Mouse (Mus musculus): ENCODE measurements around the gene Gnpnat1. TPM values are rescaled to one million over a fixed set of nuclear protein-coding genes. Genes with fewer than 3 reads are reported as not detected.
A peak's percentile ranks its signal among the peaks of the same experiment; 100 is the strongest.

The Gnpnat1 gene
- polyA plus RNA-seq, 1 experiment = 12.5 TPM

DNA sequence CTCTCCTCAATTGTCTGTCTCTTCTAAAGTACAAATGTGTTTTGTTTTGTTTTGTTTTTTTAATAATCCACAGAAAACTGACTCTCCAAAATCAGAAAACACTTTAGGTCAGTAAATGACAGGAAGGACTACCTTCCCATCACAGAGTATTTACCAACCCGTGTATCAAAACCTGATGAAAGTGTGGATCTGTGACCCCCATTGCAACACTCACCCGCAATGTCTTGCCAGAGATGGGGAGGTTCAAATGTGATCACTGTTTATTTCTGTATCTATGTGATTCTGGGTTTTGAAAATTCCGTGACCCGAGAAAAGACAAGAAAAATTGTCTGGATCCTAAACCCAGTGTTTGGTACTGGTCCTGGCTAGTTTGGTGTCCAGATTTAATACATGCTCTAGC, 11.6 kb upstream of the Gnpnat1 start:
- TF ChIP-seq CTCF (IDR thresholded peaks at IDR 0.05; ENCODE audit: low read depth, low read length) = no peak
- TF ChIP-seq POLR2A (IDR thresholded peaks at IDR 0.05; ENCODE audit: borderline replicate concordance, low read depth, low read length) = no peak
- Histone ChIP-seq H3K27ac (ENCODE audit: insufficient read depth, low read depth, low read length) (no peak overlapping the region), H3K4me1 (ENCODE audit: control insufficient read depth, insufficient read depth, low read length) (no peaks in the 10 kb centered on the region), H3K4me3 (ENCODE audit: insufficient read depth, low read length) (no peak overlapping the region)

DNA sequence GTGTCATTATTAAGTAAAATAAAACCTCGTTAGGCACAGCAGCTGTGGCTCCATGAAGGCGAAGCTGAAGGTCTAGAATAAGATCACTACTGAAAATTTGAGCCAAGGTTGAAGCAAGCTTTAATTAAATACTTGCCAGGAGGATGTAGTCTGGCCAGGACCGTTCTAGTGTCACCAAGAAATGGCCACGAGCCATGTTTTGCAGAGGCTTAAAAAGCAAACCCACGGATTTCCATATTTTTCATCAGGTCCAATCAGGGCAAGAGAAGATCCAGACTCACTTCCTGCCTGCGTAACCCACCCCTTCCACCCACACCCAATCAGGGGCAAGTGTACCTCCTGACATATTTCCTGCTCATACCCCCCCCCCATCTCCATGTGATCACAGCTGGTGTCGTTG, 1.1 kb downstream of the Gnpnat1 start:
- TF ChIP-seq POLR2A (IDR thresholded peaks at IDR 0.05; ENCODE audit: borderline replicate concordance, low read depth, low read length) (no peak), CTCF (IDR thresholded peaks at IDR 0.05; ENCODE audit: low read depth, low read length) (no peak)
- no peaks in the 10 kb centered on the region for H3K4me1 ChIP-seq (ENCODE audit: control insufficient read depth, insufficient read depth, low read length)
- H3K4me3 ChIP-seq (ENCODE audit: insufficient read depth, low read length) = no peak overlapping the region
- H3K27ac ChIP-seq (ENCODE audit: insufficient read depth, low read depth, low read length) = no peak overlapping the region

DNA sequence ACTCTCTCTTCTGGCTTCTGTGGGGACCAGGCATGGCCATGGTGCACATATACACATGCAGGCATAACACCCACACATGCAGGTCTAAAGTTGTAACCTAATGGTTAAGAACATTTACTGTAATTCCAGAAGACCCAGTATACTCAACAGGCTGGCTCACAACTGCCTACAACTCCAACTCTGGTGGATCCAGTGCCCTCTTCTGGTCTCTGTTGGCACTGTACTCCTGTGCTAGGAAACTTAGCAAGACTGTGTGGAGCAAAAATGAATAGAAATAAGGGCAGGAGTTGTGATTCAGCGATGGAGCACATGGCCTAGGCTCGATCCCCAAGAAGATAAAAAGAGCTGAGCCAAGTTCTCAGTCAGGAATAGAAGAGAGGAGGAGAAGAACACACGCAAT, 4.9 kb downstream of the Gnpnat1 start:
- Histone ChIP-seq H3K27ac (ENCODE audit: insufficient read depth, low read depth, low read length) (no peak overlapping the region), H3K4me1 (ENCODE audit: control insufficient read depth, insufficient read depth, low read length) (no peaks in the 10 kb centered on the region), H3K4me3 (ENCODE audit: insufficient read depth, low read length) (no peak overlapping the region)
- TF ChIP-seq POLR2A (IDR thresholded peaks at IDR 0.05; ENCODE audit: borderline replicate concordance, low read depth, low read length) (no peak), CTCF (IDR thresholded peaks at IDR 0.05; ENCODE audit: low read depth, low read length) (no peak)

DNA sequence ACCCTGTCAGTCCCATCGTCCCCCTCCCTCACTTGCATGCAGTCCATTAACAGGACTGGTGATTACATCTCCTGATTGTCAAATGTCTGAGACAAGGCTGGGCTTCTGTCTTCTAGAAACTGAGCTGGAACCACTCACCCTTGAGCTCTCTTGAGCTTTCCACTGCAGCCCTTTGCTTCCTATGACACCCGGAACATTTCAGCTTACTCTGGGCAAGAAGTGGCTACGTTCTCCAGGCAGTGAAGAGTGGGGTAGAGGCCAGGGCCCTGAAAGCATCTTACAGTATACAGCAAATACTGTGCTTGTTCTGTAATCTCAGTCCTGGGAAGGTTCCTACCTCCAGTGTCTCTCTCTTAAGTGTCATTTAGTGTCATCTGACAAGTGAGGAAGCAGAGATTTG, 15.5 kb downstream of the Gnpnat1 start:
- 0 out of 2 replicates have a peak overlapping the region, but pooled peaks have one; percentile 13 for H3K27ac ChIP-seq (ENCODE audit: insufficient read depth, low read depth, low read length)
- H3K4me3 ChIP-seq (ENCODE audit: insufficient read depth, low read length) = peak overlapping the region; percentile 95
- H3K4me1 ChIP-seq (ENCODE audit: control insufficient read depth, insufficient read depth, low read length) = peaks cover 10% of the 10 kb centered on the region
- TF ChIP-seq POLR2A (IDR thresholded peaks at IDR 0.05; ENCODE audit: borderline replicate concordance, low read depth, low read length) = no peak
- TF ChIP-seq CTCF (IDR thresholded peaks at IDR 0.05; ENCODE audit: low read depth, low read length) = no peak

DNA sequence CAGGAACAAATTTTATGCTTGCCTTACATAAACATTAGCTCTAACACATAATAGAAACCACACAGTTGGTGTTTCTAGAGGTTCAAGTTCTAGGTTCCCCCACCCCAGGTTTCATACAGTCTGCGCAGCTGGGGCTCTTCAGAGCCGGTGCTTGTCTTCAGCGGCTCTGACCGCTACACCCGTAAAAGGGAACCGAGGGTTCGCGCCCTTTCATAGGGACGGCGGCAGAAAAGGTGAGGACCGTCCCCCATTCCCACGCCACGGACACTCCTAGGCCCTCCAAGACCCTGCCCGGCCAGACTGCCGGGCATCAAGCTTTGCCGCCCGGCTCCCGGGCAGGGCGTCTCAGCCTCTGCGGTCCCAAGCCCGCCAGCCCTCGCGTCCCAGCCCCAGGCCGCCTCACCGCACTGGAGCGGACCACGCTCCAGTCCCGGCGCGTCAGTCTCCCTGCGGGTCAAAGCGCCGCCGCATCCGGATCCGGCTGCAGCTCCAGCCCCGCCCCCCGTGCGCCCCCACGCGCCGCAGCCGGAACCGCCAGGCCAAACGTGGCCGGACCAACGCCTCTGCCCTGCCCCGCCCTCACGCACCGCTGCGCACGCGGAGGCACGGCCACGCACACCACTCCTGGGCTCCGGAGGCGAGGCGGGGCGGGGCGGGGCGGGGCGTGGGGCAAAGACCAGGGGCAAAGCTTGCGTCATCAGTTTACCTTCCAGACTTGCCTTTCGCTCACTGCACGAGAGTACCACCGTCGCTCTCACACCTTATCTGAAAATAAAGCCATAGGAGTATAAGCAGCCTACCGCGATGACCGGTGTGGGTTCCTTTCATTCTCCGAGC, 16.1 kb downstream of the Gnpnat1 start:
- H3K4me1 ChIP-seq (ENCODE audit: control insufficient read depth, insufficient read depth, low read length) = peaks cover 10% of the 10 kb centered on the region
- peak overlapping the region; percentile 38 for H3K27ac ChIP-seq (ENCODE audit: insufficient read depth, low read depth, low read length)
- TF ChIP-seq POLR2A (IDR thresholded peaks at IDR 0.05; ENCODE audit: borderline replicate concordance, low read depth, low read length) (no peak), CTCF (IDR thresholded peaks at IDR 0.05; ENCODE audit: low read depth, low read length) (no peak)
- H3K4me3 ChIP-seq (ENCODE audit: insufficient read depth, low read length) = peak overlapping the region; percentile 95

DNA sequence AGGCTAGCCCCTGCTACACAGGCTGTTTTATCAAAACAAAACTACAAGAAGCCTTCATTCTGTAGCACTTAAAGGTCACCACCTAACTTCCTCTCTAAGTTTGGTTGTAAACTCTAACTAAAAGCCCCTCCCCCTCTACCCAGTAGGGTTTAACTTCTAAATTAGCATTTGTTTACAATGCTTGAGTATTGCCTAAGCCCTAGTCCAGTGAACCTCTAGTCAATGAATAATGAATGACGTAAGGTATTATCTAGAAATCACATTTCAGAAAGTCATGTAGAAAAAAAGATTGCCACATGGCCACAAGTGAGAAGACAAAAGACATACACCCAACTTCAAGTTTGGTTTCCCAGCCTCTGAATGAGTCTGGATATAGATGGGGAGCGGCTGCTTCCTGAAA, 17.2 kb downstream of the Gnpnat1 start:
- H3K4me1 ChIP-seq (ENCODE audit: control insufficient read depth, insufficient read depth, low read length) = peaks cover 10% of the 10 kb centered on the region
- TF ChIP-seq POLR2A (IDR thresholded peaks at IDR 0.05; ENCODE audit: borderline replicate concordance, low read depth, low read length) (no peak), CTCF (IDR thresholded peaks at IDR 0.05; ENCODE audit: low read depth, low read length) (no peak)
- H3K27ac ChIP-seq (ENCODE audit: insufficient read depth, low read depth, low read length) = no peak overlapping the region
- H3K4me3 ChIP-seq (ENCODE audit: insufficient read depth, low read length) = peak overlapping the region; percentile 95

DNA sequence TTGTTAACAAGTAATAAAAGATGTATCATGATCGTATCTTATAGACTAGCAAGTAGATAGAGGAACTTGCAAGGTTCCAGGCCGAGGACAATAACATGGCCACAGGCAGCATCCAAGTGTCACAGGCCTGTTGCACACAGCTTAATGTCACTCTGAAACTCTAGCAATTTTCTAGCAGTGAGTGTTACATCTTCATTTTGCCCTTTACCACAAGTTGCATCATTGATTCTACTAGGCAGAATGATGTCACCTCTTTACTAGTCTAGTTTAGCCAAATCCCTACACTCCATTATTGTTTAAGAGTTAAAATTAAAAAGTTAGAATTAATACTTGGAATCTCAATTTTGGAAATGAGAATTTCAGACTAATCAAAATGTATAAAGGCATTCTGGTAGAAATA, 19.1 kb downstream of the Gnpnat1 start:
- no peak for TF ChIP-seq CTCF (IDR thresholded peaks at IDR 0.05; ENCODE audit: low read depth, low read length)
- no peak for TF ChIP-seq POLR2A (IDR thresholded peaks at IDR 0.05; ENCODE audit: borderline replicate concordance, low read depth, low read length)
- H3K4me1 ChIP-seq (ENCODE audit: control insufficient read depth, insufficient read depth, low read length) = peaks cover 10% of the 10 kb centered on the region
- no peak overlapping the region for H3K4me3 ChIP-seq (ENCODE audit: insufficient read depth, low read length)
- no peak overlapping the region for H3K27ac ChIP-seq (ENCODE audit: insufficient read depth, low read depth, low read length)

DNA sequence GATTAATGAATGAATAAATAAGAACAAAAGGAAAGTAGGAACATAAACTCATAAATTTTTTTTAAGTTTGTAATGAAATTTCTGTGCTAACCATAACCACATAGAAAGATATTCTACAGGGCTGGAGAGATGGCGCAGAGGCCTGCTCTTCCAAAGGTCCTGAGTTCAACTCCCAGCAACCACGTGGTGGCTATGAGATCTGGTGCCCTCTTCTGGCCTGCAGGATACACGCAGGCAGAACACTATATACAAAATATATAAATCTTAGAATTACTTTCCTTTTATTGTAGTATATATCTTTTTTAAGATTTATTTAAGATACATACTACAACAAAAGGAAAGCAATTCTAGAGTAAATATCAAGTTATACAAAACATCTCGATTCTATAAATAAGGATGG, 21.8 kb downstream of the Gnpnat1 start:
- no peak overlapping the region for H3K27ac ChIP-seq (ENCODE audit: insufficient read depth, low read depth, low read length)
- H3K4me3 ChIP-seq (ENCODE audit: insufficient read depth, low read length) = no peak overlapping the region
- peaks cover 7% of the 10 kb centered on the region; the same call in 1 of the 2 replicates for H3K4me1 ChIP-seq (ENCODE audit: control insufficient read depth, insufficient read depth, low read length)
- TF ChIP-seq CTCF (IDR thresholded peaks at IDR 0.05; ENCODE audit: low read depth, low read length) (peak; percentile 29; the same call in 1 of the 2 replicates), POLR2A (IDR thresholded peaks at IDR 0.05; ENCODE audit: borderline replicate concordance, low read depth, low read length) (no peak)

DNA sequence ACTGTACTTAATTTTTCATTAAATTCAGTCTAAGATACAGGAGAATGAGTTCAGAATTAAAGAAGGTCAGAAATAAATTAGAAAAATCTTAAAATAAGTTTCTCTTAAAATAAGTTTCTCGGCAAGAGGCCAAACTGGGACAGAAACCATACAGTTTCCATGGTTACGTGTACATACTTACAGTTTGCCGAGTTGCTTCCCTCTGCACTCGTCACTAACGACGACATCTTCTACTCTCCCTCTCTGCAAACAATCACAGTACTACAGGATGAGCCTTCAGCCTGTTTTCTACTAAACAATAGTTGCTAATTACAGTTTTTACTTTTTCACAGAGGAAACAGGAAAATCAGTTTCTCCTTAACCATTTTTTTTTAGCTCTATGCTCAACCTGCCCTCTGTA, 24.0 kb downstream of the Gnpnat1 start:
- Histone ChIP-seq H3K4me1 (ENCODE audit: control insufficient read depth, insufficient read depth, low read length) (no peaks in the 10 kb centered on the region), H3K4me3 (ENCODE audit: insufficient read depth, low read length) (no peak overlapping the region), H3K27ac (ENCODE audit: insufficient read depth, low read depth, low read length) (no peak overlapping the region)
- TF ChIP-seq CTCF (IDR thresholded peaks at IDR 0.05; ENCODE audit: low read depth, low read length) (no peak), POLR2A (IDR thresholded peaks at IDR 0.05; ENCODE audit: borderline replicate concordance, low read depth, low read length) (no peak)

DNA sequence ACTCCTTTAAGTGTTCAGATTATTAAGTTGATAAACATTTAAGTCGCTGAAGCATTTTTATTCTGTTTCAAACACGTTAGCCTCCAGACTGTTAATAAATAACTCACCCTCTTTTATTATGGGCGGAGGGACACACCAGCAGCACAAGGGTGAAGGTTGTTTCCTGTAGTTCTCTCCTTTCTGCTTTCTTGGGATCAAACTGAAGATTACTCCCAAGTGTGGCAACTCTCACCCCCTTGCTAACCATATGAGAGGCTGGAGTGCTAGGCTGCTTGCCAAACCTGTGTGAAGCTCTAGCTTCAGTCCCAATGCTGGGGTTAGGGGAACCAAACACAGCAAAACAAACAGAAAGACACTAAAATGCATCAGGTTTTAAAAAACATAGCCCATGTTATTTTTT, 25.9 kb downstream of the Gnpnat1 start:
- TF ChIP-seq POLR2A (IDR thresholded peaks at IDR 0.05; ENCODE audit: borderline replicate concordance, low read depth, low read length) (no peak), CTCF (IDR thresholded peaks at IDR 0.05; ENCODE audit: low read depth, low read length) (no peak)
- Histone ChIP-seq H3K4me3 (ENCODE audit: insufficient read depth, low read length) (no peak overlapping the region), H3K27ac (ENCODE audit: insufficient read depth, low read depth, low read length) (no peak overlapping the region), H3K4me1 (ENCODE audit: control insufficient read depth, insufficient read depth, low read length) (no peaks in the 10 kb centered on the region)

Measured in bone marrow macrophage, adult 2 months (primary cell).